Mouse (Mus musculus) macrophage (primary cell): ENCODE measurements at regions not wholly inside any gene's neighbourhood (a gene's known extent, or its start where the extent isn't known, plus 50 kb on each side); places are given as distances from the start of the nearest gene placed in this dataset.
"Not testable (repeated sequence)": the region's sequence is repeated elsewhere in the genome, so short reads cannot be mapped to it uniquely, and the experiment has no call there.

Experiments
- H3K27ac ChIP-seq: fragments of 350-480 bp; formaldehyde crosslinking; 2 replicates; pipeline ENCODE4 v1.9.0; 2021
- H3K36me3 ChIP-seq: fragments of 350-480 bp; formaldehyde crosslinking; 2 replicates; pipeline ENCODE4 v1.9.0; 2021; ENCODE audit errors: inconsistent target
- H3K4me3 ChIP-seq: fragments of 350-480 bp; formaldehyde crosslinking; 2 replicates; pipeline ENCODE4 v1.9.0; 2021; ENCODE audit errors: inconsistent target
- H3K79me2 ChIP-seq: fragments of 350-480 bp; formaldehyde crosslinking; 2 replicates; pipeline ENCODE4 v1.9.0; 2021; ENCODE audit errors: inconsistent target
- WGBS: methylation state at CpG from one replicate; pipeline ENCODE4 v1.1.7; 2026; ENCODE audit warnings: inconsistent platforms; ENCODE audit not compliant: missing documents; 5-methylcytosine and 5-hydroxymethylcytosine counted together

DNA sequence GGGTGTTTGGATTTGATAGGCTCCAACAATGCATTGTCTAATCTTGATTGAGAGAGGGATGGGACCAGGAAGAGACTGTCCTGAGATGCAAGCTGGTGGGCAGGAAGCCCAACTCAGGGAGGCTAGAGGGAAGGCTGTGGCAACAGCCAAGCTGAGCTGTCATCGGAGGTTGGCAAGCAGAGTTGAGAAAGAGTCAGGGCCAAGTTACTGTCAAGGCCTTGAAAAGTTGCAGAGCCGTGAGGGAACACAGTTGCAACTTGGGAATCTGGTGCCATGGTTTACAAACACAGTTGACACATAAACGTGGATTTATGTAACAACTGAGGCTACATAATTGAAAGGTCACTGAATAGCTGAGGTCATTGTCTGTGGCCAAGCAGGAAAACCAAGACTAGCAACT is 170.8 kb upstream of the Frmd6 start:
- Histone ChIP-seq H3K36me3 (no peaks in the 10 kb centered on the region), H3K4me3 (no peak overlapping the region), H3K27ac (no peak overlapping the region), H3K79me2 (no peaks in the 10 kb centered on the region)
- WGBS, result 78% methylated on average over 3 of the region's 3 CpGs

DNA sequence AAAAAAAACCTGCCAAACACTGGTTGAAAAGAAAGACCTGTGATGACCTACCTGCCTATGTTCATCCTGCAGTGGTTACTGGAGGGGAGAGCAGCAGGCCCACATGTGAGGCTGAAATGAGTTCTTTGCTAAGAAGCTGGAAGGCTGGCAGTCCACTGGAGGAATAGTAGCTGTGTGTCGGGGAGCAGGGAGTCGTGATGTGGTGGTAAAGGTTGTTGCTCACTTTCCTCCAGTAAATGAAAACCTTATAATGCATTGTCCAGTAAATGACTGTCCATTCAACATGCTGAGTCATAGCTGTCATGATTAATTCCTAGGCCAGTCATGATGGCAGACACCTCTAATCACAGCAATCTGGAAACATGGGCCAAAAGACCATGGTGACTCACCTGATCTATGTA is 169.9 kb upstream of the Frmd6 start:
- Histone ChIP-seq H3K36me3 (no peaks in the 10 kb centered on the region), H3K27ac (no peak overlapping the region), H3K4me3 (no peak overlapping the region), H3K79me2 (no peaks in the 10 kb centered on the region)
- 89% methylated on average over 2 of the region's 2 CpGs for WGBS

DNA sequence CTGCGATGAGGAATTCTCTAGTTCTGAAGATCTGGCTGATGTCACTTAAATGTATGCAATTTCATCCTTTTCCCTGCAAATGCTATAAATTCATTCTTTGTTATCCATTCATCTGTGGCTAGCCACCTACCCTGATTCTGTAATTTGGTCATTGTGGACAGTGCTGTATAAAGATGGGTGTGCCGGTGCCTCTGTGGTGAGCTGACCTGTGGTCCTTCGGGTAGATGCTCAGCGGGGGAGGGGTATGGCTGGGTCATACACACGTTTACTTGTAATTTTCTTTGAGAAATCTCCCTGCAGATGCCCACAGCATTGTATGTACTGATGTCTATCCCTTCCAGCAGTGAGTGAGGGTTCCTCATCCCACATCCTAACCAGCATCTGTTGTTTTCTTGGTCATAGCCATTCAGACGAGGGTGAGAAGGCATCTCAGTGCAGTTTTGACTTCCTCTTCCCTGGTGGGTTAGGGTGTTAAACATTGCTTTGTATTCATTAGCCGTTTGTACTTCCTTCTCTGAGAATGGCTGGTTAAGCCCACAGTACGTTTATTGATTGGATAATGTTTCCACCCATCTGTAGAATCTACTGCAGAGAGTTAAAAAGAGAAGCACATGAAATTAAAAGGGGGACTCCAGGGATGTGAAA is 169.3 kb upstream of the Frmd6 start:
- 48% methylated on average over 8 of the region's 8 CpGs for WGBS
- no peaks in the 10 kb centered on the region for H3K36me3 ChIP-seq
- H3K79me2 ChIP-seq, result no peaks in the 10 kb centered on the region
- no peak overlapping the region for H3K4me3 ChIP-seq
- no peak overlapping the region for H3K27ac ChIP-seq

DNA sequence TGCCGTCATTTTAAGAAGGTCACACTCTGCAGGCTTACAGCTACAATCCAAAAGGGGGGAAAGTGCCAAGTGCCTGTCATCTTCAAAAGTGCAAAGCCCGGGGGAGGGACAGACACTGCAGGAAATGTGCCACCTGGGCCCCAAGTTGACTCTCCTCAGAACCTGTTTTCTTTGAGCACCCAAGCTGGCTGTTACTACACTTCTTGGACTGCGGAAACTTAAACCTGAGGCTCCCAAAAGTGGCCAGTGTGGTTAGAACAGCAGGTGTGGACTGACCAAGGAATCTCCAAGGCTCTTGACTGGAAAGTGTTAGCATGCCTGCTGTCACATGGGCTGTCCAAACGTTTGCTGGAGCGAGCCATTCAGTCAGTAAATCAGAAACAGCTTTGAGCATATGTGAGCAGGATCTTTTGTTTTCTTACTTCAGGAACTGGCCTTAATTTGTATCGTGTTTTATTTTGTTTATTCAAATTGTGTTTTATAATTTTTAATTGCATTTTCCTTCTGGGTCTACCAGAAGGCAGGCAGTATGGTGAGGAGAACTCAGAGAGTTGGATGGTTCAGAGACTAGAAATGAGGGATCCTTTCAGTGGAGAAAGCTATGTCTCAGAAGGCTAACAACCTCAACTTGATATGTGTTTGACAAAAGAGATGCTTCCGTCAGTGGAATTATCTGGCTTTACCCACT is 168.4 kb upstream of the Frmd6 start:
- Histone ChIP-seq H3K79me2 (no peaks in the 10 kb centered on the region), H3K27ac (no peak overlapping the region), H3K4me3 (no peak overlapping the region), H3K36me3 (no peaks in the 10 kb centered on the region)
- 84% methylated on average over 7 of the region's 7 CpGs for WGBS

DNA sequence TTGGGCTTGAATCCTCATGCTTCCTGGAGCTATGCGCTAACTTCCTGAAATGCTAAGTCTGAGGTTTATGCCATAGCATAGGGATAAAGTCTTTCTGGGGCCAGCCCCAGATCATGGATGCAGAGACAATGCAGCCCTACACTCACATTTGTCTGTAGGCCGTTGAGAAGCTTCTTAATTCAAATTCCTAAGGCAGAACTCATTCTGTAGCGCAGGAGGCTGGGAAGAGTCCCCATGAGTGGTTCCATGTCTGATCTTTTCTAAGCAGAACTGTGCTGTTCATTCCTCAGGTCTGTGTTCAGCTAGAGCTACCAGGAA is 167.9 kb upstream of the Frmd6 start:
- Histone ChIP-seq H3K4me3 (no peak overlapping the region), H3K36me3 (no peaks in the 10 kb centered on the region), H3K27ac (no peak overlapping the region), H3K79me2 (no peaks in the 10 kb centered on the region)
- 92% methylated on average over 3 of the region's 3 CpGs for WGBS

DNA sequence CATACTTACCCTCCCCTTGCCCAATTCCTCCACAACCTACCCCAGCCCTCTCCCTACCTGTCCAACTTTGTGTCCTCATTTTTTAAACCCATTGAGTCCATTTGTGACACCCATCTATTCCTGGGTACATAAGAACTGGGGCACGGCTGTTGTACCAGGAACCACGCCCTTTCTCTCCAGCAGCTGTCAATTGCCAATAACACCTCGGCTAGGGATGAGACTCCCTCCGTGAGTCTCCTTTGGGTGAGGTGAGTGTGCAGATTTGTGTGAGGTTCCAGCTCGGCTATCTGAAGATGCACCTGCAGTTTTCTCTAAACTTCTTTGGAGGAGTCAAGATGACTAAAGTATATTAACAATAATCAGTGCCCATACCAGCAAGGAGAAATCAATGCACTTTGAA is 167.2 kb upstream of the Frmd6 start:
- Histone ChIP-seq H3K27ac (no peak overlapping the region), H3K79me2 (no peaks in the 10 kb centered on the region), H3K4me3 (no peak overlapping the region), H3K36me3 (no peaks in the 10 kb centered on the region)
- WGBS, result 97% methylated on average over 5 of the region's 5 CpGs

DNA sequence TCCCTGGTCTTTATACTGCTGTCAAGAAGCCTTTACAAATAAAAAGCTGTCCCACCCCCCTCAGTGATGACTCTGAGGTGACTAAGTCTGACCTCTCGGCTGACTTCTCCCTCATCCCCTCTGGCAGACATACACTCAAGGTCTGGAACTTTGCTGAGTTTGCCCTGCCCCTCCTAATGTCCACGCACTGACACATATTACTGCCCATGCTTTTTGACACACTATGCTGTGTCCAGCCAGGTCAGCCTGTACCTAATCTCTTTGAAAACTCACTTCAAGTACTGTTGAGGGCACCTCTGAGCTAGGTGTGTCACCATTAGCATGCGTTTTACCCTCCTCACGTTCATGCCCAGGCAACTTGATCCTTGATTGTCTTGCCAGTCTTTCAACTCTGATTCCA is 164.9 kb upstream of the Frmd6 start:
- WGBS, result 97% methylated on average over 4 of the region's 4 CpGs
- Histone ChIP-seq H3K79me2 (no peaks in the 10 kb centered on the region), H3K27ac (no peak overlapping the region), H3K4me3 (no peak overlapping the region), H3K36me3 (no peaks in the 10 kb centered on the region)

DNA sequence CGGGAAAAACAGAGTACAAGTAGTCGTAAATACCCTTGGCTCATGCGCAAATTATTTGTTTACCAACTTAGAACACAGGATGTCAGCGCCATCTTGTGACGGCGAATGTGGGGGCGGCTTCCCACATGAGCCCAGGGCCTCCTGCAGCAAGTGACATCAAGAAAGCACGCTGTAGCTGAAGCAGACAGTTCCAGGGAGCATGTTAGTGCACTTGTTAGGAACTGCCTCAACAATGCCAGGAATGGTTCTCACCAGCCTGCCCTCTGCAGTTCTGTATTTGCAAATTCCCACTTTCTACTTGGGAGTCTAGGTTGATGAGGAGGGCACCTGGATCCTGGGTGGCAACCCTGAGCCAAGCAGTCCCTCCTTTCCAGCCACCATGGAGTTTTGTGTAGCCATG is 157.2 kb upstream of the Frmd6 start:
- H3K27ac ChIP-seq, H3K79me2 ChIP-seq, H3K36me3 ChIP-seq, H3K4me3 ChIP-seq: not testable (repeated sequence)
- 86% methylated on average over 4 of the region's 8 CpGs for WGBS

DNA sequence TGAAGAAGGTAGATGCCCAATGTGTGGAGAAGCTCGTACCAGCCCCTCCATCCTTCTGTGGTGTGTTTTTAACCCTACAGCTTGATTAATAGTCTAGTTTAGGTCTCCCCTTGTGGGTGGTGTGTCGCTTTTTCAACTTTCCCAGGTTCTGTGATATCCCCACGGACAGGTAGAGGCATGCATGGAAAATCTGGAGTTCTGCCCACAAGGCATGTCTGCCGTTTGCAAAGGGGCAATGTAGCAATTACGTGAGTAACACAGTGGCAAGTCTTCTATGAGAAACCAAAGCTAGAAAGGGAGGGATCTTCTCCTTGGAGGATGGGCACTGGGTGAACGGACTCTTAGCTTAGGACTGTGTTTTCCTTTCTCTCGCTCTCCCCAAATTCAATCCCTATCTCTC is 153.2 kb upstream of the Frmd6 start:
- Histone ChIP-seq H3K79me2 (no peaks in the 10 kb centered on the region), H3K4me3 (no peak overlapping the region), H3K27ac (no peak overlapping the region), H3K36me3 (no peaks in the 10 kb centered on the region)
- WGBS, result 94% methylated on average over 7 of the region's 7 CpGs

DNA sequence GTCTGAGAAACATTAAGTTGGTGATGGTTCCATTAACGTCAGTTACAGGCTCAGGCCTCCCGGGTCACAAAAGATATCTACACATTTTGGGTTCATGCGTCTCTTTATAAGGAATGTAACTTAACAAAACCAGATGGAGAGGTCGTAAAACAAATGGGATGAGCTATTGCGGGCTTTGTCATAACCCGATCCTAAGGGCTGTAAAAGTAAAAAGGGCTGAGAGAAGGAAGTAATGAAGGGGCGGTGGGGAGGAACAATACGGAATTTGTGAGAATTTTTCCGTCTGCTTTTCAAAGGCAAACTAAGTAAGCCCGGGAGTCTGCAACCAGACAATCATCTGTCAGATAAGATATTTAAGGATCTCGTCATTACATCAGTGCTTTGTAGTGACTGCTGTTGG is 152.1 kb upstream of the Frmd6 start:
- H3K27ac ChIP-seq, result no peak overlapping the region
- WGBS, result 96% methylated on average over 11 of the region's 11 CpGs
- no peak overlapping the region for H3K4me3 ChIP-seq
- H3K79me2 ChIP-seq, result no peaks in the 10 kb centered on the region
- H3K36me3 ChIP-seq, result no peaks in the 10 kb centered on the region

DNA sequence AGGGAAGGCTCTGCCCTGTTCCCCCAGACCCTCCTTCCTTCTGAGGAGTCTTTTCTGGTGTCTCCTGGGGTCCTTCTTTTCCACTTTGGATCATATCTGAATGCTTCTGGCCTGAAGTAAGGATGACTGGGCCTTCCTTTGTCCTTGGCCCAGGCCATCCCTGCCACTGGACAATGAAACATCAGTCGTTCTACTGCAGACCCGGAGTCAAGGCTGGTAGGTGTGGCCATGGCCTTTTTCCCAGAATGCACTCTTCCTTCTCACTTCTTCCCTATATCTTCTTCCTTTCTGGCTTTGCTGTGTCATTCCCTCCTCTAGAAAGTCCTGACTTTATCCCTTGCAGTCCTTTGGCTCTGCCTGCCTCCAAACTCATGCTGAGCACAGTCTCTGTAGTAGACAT is 151.2 kb upstream of the Frmd6 start:
- H3K79me2 ChIP-seq, result no peaks in the 10 kb centered on the region
- no peak overlapping the region for H3K27ac ChIP-seq
- H3K4me3 ChIP-seq, result no peak overlapping the region
- H3K36me3 ChIP-seq, result no peaks in the 10 kb centered on the region
- 85% methylated on average over 2 of the region's 2 CpGs for WGBS

DNA sequence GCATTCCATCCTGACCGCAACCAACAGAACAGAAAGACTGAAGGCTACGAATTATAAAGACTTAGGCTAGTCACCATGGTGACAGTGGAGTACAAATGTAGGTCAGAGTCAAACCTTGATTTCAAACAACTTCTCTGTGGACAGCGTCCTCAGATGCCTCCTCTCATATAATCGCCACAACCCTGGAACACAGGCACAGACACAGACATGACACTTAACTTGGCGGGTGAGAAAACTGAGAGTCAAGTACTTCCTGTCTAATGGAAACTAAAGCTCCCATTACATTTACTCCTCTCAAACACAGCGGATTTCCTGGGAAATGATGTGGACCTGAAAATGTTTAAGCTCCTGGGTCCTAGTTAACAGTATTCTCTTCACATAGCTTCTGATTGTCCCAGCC is 149.5 kb upstream of the Frmd6 start:
- WGBS, result 98% methylated on average over 6 of the region's 6 CpGs
- no peak overlapping the region for H3K4me3 ChIP-seq
- H3K27ac ChIP-seq, result no peak overlapping the region

DNA sequence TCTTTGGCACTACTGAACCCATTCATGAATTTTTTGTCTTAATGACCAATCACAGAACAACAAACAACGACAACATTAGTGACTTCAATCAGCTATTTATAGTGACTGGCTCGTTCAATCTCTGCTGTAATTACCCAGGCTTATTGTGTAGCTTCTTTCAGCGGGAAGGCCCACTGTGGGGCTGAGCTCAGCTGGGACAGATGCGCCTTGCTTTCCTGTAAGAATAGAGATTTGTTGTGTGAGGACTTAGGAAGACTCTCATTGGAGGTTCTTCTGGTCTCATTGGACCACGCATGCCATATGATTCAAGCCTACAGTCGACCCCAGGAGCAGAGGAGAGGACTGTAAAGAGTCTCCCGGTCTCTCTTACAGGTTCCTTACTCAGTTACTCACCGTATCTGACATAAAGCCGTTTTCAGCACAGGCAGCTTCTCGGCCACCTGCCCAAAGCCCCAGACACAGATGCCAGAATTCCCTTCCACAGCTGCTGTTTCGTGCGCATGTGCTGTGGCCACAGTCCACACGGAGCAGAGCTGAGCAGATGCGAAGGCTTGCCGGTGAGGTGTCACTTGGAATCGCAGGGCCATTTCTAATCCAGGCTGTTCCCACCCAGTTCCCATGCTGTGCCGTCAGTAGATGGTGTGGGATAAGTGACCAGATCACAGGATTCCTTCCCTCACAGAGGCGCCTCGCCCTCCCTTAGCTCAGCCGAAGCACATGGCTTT is 145.5 kb upstream of the Frmd6 start:
- no peaks in the 10 kb centered on the region for H3K79me2 ChIP-seq
- no peak overlapping the region for H3K4me3 ChIP-seq
- 93% methylated on average over 20 of the region's 20 CpGs for WGBS
- no peaks in the 10 kb centered on the region for H3K36me3 ChIP-seq
- no peak overlapping the region for H3K27ac ChIP-seq

More for the DNA sequence above, 149.5 kb upstream of the Frmd6 start:
- no peaks in the 10 kb centered on the region for H3K79me2 ChIP-seq
- no peaks in the 10 kb centered on the region for H3K36me3 ChIP-seq

DNA sequence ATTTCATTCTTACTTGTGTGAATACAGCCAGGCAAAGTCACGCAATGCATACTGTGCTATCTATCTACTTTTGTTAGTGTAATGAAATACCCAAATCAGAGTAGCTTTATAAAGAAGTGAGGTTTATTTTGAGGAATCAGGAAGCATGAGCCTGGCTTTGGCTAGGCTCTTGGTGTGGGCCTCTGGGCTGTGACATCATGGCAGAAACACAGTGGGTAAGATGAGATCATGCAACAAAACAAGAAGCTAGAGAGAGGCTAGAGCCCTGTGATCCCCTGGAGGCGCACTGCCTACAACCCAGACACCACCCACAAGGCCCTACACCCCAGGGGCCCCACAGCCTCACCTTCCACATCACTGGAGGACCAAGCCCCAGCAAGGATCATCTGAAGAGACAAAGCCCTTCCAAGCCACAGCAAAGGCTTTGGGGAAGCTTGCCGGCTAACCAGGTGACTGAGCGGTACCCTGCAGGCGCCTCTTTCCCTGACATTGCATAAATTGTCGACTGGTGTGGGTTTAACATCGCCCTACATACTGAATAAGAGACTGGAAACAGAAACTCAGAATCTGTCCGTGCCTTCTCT is 143.8 kb upstream of the Frmd6 start:
- 77% methylated on average over 8 of the region's 8 CpGs for WGBS
- H3K4me3 ChIP-seq, result no peak overlapping the region

DNA sequence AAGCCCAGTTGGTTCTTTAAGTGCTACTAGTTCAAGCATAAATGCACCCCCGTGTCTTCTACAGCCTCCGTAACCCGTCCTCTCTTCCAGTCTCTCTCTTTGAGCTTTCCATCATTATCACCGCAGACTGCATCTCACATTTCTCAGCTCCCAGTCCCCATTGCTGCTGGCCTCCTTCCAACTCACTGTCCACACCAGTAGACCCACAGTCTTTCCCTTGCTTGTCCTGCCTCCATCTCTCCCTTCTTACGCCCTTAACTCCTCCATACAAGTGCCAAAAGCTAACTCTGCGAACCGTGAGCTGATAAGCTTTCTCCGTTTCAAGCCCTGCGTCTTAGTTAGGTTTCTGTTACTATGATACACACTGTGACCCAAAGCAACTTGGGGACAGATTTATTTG is 141.0 kb upstream of the Frmd6 start:
- Histone ChIP-seq H3K79me2 (no peaks in the 10 kb centered on the region), H3K4me3 (no peak overlapping the region), H3K27ac (no peak overlapping the region), H3K36me3 (no peaks in the 10 kb centered on the region)
- 100% methylated on average over 9 of the region's 9 CpGs for WGBS

More for the DNA sequence above, 143.8 kb upstream of the Frmd6 start:
- Histone ChIP-seq H3K27ac (no peak overlapping the region), H3K36me3 (no peaks in the 10 kb centered on the region), H3K79me2 (no peaks in the 10 kb centered on the region)
